Mouse (Mus musculus) intestine, embryonic 15.5 days (tissue): ENCODE results near the gene Exosc5. TPM values are rescaled to one million over a fixed set of nuclear protein-coding genes. Genes with fewer than 3 reads are reported as not detected.

Experiments
- ATAC-seq: fragments of 200-750 bp; cut with Nextera tagmentation; 2 replicates; pipeline ENCODE4 v1.8.0; 2017; ENCODE audit warnings: moderate TSS enrichment, moderate library complexity
- H3K27ac ChIP-seq: fragments of 300-500 bp; sonication (generic); 2 replicates; pipeline ENCODE4 v1.5.1; 2015; ENCODE audit warnings: mild to moderate bottlenecking, inconsistent platforms
- H3K27me3 ChIP-seq: fragments of 300-500 bp; sonication (generic); replicated peaks from 2 replicates; pipeline ENCODE4 v1.6.1; 2015; ENCODE audit warnings: inconsistent platforms
- H3K36me3 ChIP-seq: fragments of 300-500 bp; sonication (generic); 2 replicates; pipeline ENCODE4 v1.6.1; 2015; ENCODE audit warnings: inconsistent platforms
- H3K4me1 ChIP-seq: fragments of 300-500 bp; sonication (generic); replicated peaks from 2 replicates; pipeline ENCODE4 v1.6.1; 2015; ENCODE audit warnings: inconsistent platforms
- H3K4me2 ChIP-seq: fragments of 300-500 bp; sonication (generic); replicated peaks from 2 replicates; pipeline ENCODE4 v1.6.1; 2015; ENCODE audit warnings: mild to moderate bottlenecking, inconsistent platforms
- H3K4me3 ChIP-seq: fragments of 300-500 bp; sonication (generic); replicated peaks from 2 replicates; pipeline ENCODE4 v1.5.1; 2015; ENCODE audit warnings: inconsistent platforms
- H3K9ac ChIP-seq: fragments of 300-500 bp; sonication (generic); 2 replicates; pipeline ENCODE4 v1.6.1; 2015; ENCODE audit warnings: inconsistent platforms
- H3K9me3 ChIP-seq: fragments of 300-500 bp; sonication (generic); 2 replicates; pipeline ENCODE4 v1.6.1; 2016; ENCODE audit warnings: inconsistent platforms
- WGBS: fragments of 180-500 bp; shearing (Covaris S2); methylation state at CpG from one replicate; pipeline ENCODE4 v1.1.7; 2015; 5-methylcytosine and 5-hydroxymethylcytosine counted together
- polyA plus RNA-seq: library from polyadenylated mRNA; unstranded; fragments of >200 nt; fragmentation: Nextera tagmentation; extraction: Ambion mirVana; gene quantifications from 2 replicates; pipeline ENCODE4 v1.2.1, GENCODE M21; 2015

The Exosc5 gene
- polyA plus RNA-seq, 1 experiment from 2014 or later: 80.5 TPM

GRCm38 (mm10) chr7:25715731-25716271 is 56.8 kb downstream of the Exosc5 start:
- WGBS: 97% methylated on average over 22 of the region's 22 CpGs
- Histone ChIP-seq H3K27ac (no peak overlapping the region), H3K9ac (no peak overlapping the region), H3K4me3 (no peak overlapping the region), H3K4me2 (no peak overlapping the region), H3K4me1 (peaks cover 29% of the 10 kb centered on the region), H3K9me3 (no peaks in the 10 kb centered on the region), H3K36me3 (peaks cover 30% of the 10 kb centered on the region), H3K27me3 (no peaks in the 10 kb centered on the region)
- no peak for ATAC-seq

- H3K4me3 ChIP-seq: no peak overlapping the region
- H3K36me3 ChIP-seq: peaks cover 38% of the 10 kb centered on the region
- H3K4me1 ChIP-seq: peaks cover 14% of the 10 kb centered on the region; the same call in 1 of the 2 replicates
- WGBS: 86% methylated on average over 3 of the region's 3 CpGs
- H3K9me3 ChIP-seq: no peaks in the 10 kb centered on the region
- no peak overlapping the region for H3K9ac ChIP-seq
- ATAC-seq: no peak
- H3K27ac ChIP-seq: no peak overlapping the region
- no peaks in the 10 kb centered on the region for H3K27me3 ChIP-seq
- H3K4me2 ChIP-seq: peak overlapping the region; percentile 62
Measured at GRCm38 (mm10) chr7:25717478-25717877, 58.5 kb downstream of the Exosc5 start.

GRCm38 (mm10) chr7:25718788-25719417 is 59.9 kb downstream of the Exosc5 start, which contains the start of gene Ccdc97:
TSS of gene Ccdc97 (minus strand) at chr7:25719088.
- Histone ChIP-seq H3K4me2 (peak within 1 kb of the TSS; percentile 62), H3K27ac (peak within 1 kb of the TSS; percentile 64), H3K4me1 (peaks cover 13% of the 10 kb centered on the region; the same call in 1 of the 2 replicates), H3K4me3 (peak within 1 kb of the TSS; percentile 61), H3K9ac (peak within 1 kb of the TSS; percentile 64), H3K9me3 (no peaks in the 10 kb centered on the region), H3K36me3 (peaks cover 43% of the 10 kb centered on the region), H3K27me3 (no peaks in the 10 kb centered on the region)
- ATAC-seq: peak; percentile 89
- WGBS: 3% methylated on average over 32 of the region's 32 CpGs

GRCm38 (mm10) chr7:25719761-25720610 is 61.0 kb downstream of the Exosc5 start:
- H3K4me2 ChIP-seq: 0 out of 2 replicates have a peak overlapping the region, but pooled peaks have one; percentile 62
- H3K9ac ChIP-seq: no peak overlapping the region
- H3K4me1 ChIP-seq: peaks cover 13% of the 10 kb centered on the region; the same call in 1 of the 2 replicates
- WGBS: 61% methylated on average over 10 of the region's 10 CpGs
- H3K4me3 ChIP-seq: no peak overlapping the region
- no peaks in the 10 kb centered on the region for H3K27me3 ChIP-seq
- no peaks in the 10 kb centered on the region for H3K9me3 ChIP-seq
- peaks cover 44% of the 10 kb centered on the region for H3K36me3 ChIP-seq
- ATAC-seq: peak; percentile 34
- peak overlapping the region; percentile 60; the same call in 1 of the 2 replicates for H3K27ac ChIP-seq

GRCm38 (mm10) chr7:25720760-25721159 is 61.8 kb downstream of the Exosc5 start:
- no peaks in the 10 kb centered on the region for H3K9me3 ChIP-seq
- peaks cover 45% of the 10 kb centered on the region for H3K36me3 ChIP-seq
- H3K4me2 ChIP-seq: no peak overlapping the region
- H3K27me3 ChIP-seq: no peaks in the 10 kb centered on the region
- no peak overlapping the region for H3K4me3 ChIP-seq
- 88% methylated on average over 5 of the region's 5 CpGs for WGBS
- ATAC-seq: no peak
- no peak overlapping the region for H3K27ac ChIP-seq
- peaks cover 13% of the 10 kb centered on the region; the same call in 1 of the 2 replicates for H3K4me1 ChIP-seq
- no peak overlapping the region for H3K9ac ChIP-seq

Other genes starting within 250 kb of the Exosc5 start
- 0.45 TPM in 1 of 2 replicates, not detected in the other for gene Cxcl17, start 246.3 kb upstream of the Exosc5 start, polyA plus RNA-seq
- 31.4 and 32.3 TPM in 2 replicates for gene Ceacam1, start 181.6 kb upstream of the Exosc5 start, polyA plus RNA-seq
- 0.10 and 0.18 TPM in 2 replicates for gene Ceacam2, start 119.3 kb upstream of the Exosc5 start, polyA plus RNA-seq
- 13.3 and 19.0 TPM in 2 replicates for gene Erich4, start 43.3 kb upstream of the Exosc5 start, polyA plus RNA-seq
- 38.4 and 43.4 TPM in 2 replicates for gene Dmac2, start 39.8 kb upstream of the Exosc5 start, polyA plus RNA-seq
- 7.1 and 8.6 TPM in 2 replicates for gene B3gnt8, start 32.5 kb upstream of the Exosc5 start, polyA plus RNA-seq
- 44.7 and 49.2 TPM in 2 replicates for gene Bckdha, start 183 bp upstream of the Exosc5 start, polyA plus RNA-seq
- 1.9 and 2.4 TPM in 2 replicates for gene Tmem91, start 16.0 kb downstream of the Exosc5 start, polyA plus RNA-seq
- 22.4 and 23.7 TPM in 2 replicates for gene B9d2, start 21.6 kb downstream of the Exosc5 start, polyA plus RNA-seq
- 2.3 and 2.5 TPM in 2 replicates for gene Tgfb1, start 27.8 kb downstream of the Exosc5 start, polyA plus RNA-seq
- 18.5 and 19.3 TPM in 2 replicates for gene Ccdc97, start 59.9 kb downstream of the Exosc5 start, polyA plus RNA-seq
- gene Hnrnpul1, start 95.6 kb downstream of the Exosc5 start, polyA plus RNA-seq: 43.9 and 51.5 TPM in 2 replicates
- gene Axl, start 129.5 kb downstream of the Exosc5 start, polyA plus RNA-seq: 69.8 and 71.5 TPM in 2 replicates
- 33.2 and 35.9 TPM in 2 replicates for gene Cyp2s1, start 157.7 kb downstream of the Exosc5 start, polyA plus RNA-seq
- not detected in 2 replicates for gene Cyp2b10, start 238.5 kb downstream of the Exosc5 start, polyA plus RNA-seq